Mouse (Mus musculus) forebrain, embryonic 13.5 days (tissue): ENCODE data around the gene Gpank1. TPM values are rescaled to one million over a fixed set of nuclear protein-coding genes. Genes with fewer than 3 reads are reported as not detected.

Experiments
- ATAC-seq: fragments of 200-750 bp; cut with Nextera tagmentation; 2 replicates; pipeline ENCODE4 v1.8.0; 2017
- H3K27ac ChIP-seq: fragments of 300-500 bp; sonication (generic); 2 replicates; pipeline ENCODE4 v1.5.1; 2015; ENCODE audit warnings: inconsistent platforms, mild to moderate bottlenecking, moderate library complexity
- H3K27me3 ChIP-seq: fragments of 300-500 bp; sonication (generic); 2 replicates; pipeline ENCODE4 v1.6.1; 2015; ENCODE audit warnings: mild to moderate bottlenecking, inconsistent platforms
- H3K36me3 ChIP-seq: fragments of 300-500 bp; sonication (generic); 2 replicates; pipeline ENCODE4 v1.6.1; 2015; ENCODE audit warnings: mild to moderate bottlenecking, inconsistent platforms; ENCODE audit not compliant: poor library complexity, severe bottlenecking
- H3K4me1 ChIP-seq: fragments of 300-500 bp; sonication (generic); 2 replicates; pipeline ENCODE4 v1.6.1; 2015; ENCODE audit warnings: inconsistent platforms
- H3K4me2 ChIP-seq: fragments of 300-500 bp; sonication (generic); 2 replicates; pipeline ENCODE4 v1.6.1; 2015; ENCODE audit warnings: inconsistent platforms, mild to moderate bottlenecking, moderate library complexity
- H3K4me3 ChIP-seq: fragments of 300-500 bp; sonication (generic); 2 replicates; pipeline ENCODE4 v1.5.1; 2015; ENCODE audit warnings: mild to moderate bottlenecking, inconsistent platforms
- H3K9ac ChIP-seq: fragments of 300-500 bp; sonication (generic); 2 replicates; pipeline ENCODE4 v1.6.1; 2015; ENCODE audit warnings: mild to moderate bottlenecking, inconsistent platforms
- H3K9me3 ChIP-seq: fragments of 300-500 bp; sonication (generic); replicated peaks from 2 replicates; pipeline ENCODE4 v1.6.1; 2016; ENCODE audit warnings: inconsistent platforms
- WGBS: fragments of 180-500 bp; shearing (Covaris S2); methylation state at CpG from one replicate; pipeline ENCODE4 v1.1.7; 2015; 5-methylcytosine and 5-hydroxymethylcytosine counted together
- polyA plus RNA-seq: library from polyadenylated mRNA; unstranded; fragments of >200 nt; fragmentation: Nextera tagmentation; extraction: Ambion mirVana; gene quantifications from 2 replicates; pipeline ENCODE4 v1.2.1, GENCODE M21; 2015

Gene Gpank1
- polyA plus RNA-seq, 1 experiment from 2014 or later: 32.4 TPM

DNA sequence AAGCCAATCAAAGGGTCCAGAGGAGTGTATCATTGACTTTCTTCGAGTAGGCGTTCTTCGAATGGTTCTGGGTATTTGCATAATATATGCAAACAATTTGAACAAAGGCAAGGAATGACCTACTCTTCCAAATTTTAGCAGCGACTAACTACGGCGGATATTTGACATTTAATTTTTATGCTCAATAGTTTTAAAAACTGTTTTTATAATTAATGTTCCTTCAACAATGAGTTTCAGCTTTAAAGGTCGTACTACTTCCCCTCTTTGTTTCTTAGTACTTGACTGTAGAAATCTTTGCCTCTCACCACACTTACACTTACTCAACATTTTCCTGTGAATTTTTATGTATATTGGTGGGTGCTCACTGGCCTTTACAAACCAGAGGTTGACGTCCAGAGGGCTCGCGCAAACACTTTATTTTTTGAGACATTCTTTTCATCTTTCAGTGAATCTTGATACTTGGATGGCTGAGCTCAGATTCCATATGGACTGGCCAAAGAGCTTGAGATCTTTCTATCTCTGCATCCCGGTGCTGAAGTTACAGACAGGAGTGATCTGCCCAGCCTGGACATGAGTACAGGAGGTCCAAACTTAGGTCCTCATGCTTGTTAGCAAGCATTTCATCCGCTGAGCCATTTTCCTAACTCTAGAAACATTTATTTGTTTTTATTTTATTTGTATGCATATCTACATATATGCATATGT is 44.3 kb downstream of the Gpank1 start:
- peaks cover 21% of the 10 kb centered on the region for H3K36me3 ChIP-seq
- no peaks in the 10 kb centered on the region for H3K27me3 ChIP-seq
- peak overlapping the region; percentile 100 for H3K4me3 ChIP-seq
- peak overlapping the region; percentile 69 for H3K9ac ChIP-seq
- peaks cover 36% of the 10 kb centered on the region for H3K4me1 ChIP-seq
- 20% methylated on average over 12 of the region's 12 CpGs for WGBS
- peak; percentile 89 for ATAC-seq
- no peaks in the 10 kb centered on the region for H3K9me3 ChIP-seq
- H3K27ac ChIP-seq: peak overlapping the region; percentile 97
- peak overlapping the region; percentile 99 for H3K4me2 ChIP-seq

DNA sequence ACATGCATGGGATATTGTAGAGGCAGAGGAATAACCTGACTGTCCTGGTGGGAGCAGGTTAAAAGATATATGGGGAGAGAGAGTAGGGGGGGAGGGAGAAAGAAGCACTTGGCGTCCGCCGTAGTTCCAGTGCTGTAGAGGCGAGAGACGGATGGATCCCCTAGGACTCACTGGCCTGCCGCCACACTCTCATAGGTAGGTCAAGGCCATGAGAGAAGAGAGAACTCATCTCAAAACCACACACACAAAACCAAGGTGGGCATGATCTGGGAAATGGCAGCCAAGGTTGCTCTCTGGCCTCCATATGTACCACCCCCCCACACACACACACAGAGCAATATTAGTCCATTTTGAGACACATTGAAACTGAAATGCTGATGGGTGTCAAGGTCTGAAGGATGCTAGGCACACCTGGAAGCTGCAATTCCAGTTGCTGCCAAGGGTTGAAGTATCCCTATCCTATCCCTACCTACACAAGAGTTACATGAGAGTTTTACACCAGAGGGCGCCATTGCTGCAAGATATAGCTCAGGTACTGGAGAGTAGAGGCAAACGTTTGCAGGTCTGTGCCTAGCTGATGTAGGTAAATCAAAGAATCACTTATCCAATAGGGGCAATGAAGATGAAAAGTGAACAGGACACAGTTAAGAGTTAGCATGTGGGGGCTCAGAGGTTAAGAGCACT is 45.2 kb downstream of the Gpank1 start:
- no peak for ATAC-seq
- H3K4me3 ChIP-seq: peak overlapping the region; percentile 100
- peak overlapping the region; percentile 97 for H3K27ac ChIP-seq
- H3K27me3 ChIP-seq: no peaks in the 10 kb centered on the region
- peaks cover 35% of the 10 kb centered on the region for H3K4me1 ChIP-seq
- peak overlapping the region; percentile 69 for H3K9ac ChIP-seq
- WGBS: 70% methylated on average over 8 of the region's 8 CpGs
- H3K36me3 ChIP-seq: peaks cover 12% of the 10 kb centered on the region
- H3K4me2 ChIP-seq: peak overlapping the region; percentile 99
- H3K9me3 ChIP-seq: no peaks in the 10 kb centered on the region

- H3K4me2 ChIP-seq: no peak overlapping the region
- WGBS: 87% methylated on average over 7 of the region's 7 CpGs
- H3K27ac ChIP-seq: no peak overlapping the region
- no peak overlapping the region for H3K4me3 ChIP-seq
- H3K36me3 ChIP-seq: no peaks in the 10 kb centered on the region
- H3K9me3 ChIP-seq: no peaks in the 10 kb centered on the region
- peaks cover 22% of the 10 kb centered on the region for H3K4me1 ChIP-seq
- no peaks in the 10 kb centered on the region for H3K27me3 ChIP-seq
- no peak overlapping the region for H3K9ac ChIP-seq
- ATAC-seq: no peak
Observed at GRCm38 (mm10) chr17:35167794-35168193, 46.5 kb downstream of the Gpank1 start.

GRCm38 (mm10) chr17:35168541-35169207 is 47.4 kb downstream of the Gpank1 start:
- H3K9me3 ChIP-seq: no peaks in the 10 kb centered on the region
- 23% methylated on average over 4 of the region's 4 CpGs for WGBS
- no peak for ATAC-seq
- H3K4me2 ChIP-seq: no peak overlapping the region
- peaks cover 13% of the 10 kb centered on the region for H3K4me1 ChIP-seq
- H3K4me3 ChIP-seq: no peak overlapping the region
- H3K27ac ChIP-seq: no peak overlapping the region
- no peaks in the 10 kb centered on the region for H3K36me3 ChIP-seq
- 0 out of 2 replicates have a peak overlapping the region, but pooled peaks have one; percentile 12 for H3K9ac ChIP-seq
- H3K27me3 ChIP-seq: no peaks in the 10 kb centered on the region

DNA sequence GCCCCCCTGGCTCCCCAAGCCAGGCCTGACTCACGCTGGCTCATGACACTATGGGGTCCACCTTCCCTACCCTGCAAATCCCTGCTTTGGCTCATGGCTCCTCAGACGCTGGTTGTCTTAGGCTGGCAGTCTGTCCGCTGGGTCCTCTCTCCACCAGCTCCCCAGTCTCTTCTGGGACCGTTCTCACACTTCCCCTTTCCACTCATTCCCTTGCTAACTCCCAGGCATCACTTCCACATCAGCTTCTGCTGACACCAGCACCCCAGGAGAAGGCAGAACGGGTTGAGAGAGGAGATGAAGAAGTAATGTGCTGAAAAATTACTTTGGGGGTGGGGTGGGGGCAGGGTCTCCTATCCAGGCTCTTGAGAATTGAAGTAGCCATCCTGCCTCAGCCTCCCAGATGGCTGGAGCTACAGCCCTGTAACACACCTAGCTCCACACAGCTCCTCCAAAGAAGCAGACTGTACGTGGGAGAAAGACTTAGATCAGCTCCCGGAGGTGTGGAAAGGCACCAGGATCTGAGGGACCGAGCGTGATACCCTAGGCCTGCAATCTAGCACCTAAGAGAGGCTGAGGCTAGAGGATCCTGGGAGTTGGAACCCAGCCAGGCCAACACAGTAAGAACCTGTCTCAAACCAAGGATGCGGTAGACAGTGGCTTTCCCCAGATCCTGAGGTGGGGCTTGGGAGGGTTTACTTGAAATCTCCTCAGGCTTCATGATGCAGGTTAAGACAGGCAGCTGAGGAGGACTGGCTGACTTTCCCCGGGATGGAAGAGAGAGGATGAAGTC is 51.4 kb downstream of the Gpank1 start:
- Histone ChIP-seq H3K27me3 (no peaks in the 10 kb centered on the region), H3K36me3 (no peaks in the 10 kb centered on the region), H3K9ac (no peak overlapping the region), H3K27ac (no peak overlapping the region), H3K4me2 (no peak overlapping the region), H3K9me3 (no peaks in the 10 kb centered on the region), H3K4me3 (no peak overlapping the region), H3K4me1 (no peaks in the 10 kb centered on the region)
- no peak for ATAC-seq
- 78% methylated on average over 11 of the region's 11 CpGs for WGBS

- 65% methylated on average over 3 of the region's 3 CpGs for WGBS
- no peak overlapping the region for H3K9ac ChIP-seq
Observed at GRCm38 (mm10) chr17:35173329-35173728, 52.1 kb downstream of the Gpank1 start.

More at GRCm38 (mm10) chr17:35173329-35173728, 52.1 kb downstream of the Gpank1 start:
- no peaks in the 10 kb centered on the region for H3K36me3 ChIP-seq
- ATAC-seq: no peak
- H3K9me3 ChIP-seq: no peaks in the 10 kb centered on the region
- no peaks in the 10 kb centered on the region for H3K27me3 ChIP-seq
- no peak overlapping the region for H3K4me3 ChIP-seq
- no peak overlapping the region for H3K4me2 ChIP-seq
- H3K27ac ChIP-seq: peak overlapping the region; percentile 19; the same call in 1 of the 2 replicates
- H3K4me1 ChIP-seq: no peaks in the 10 kb centered on the region

Other genes with a start within 250 kb of the Gpank1 start
- 7.8 and 9.7 TPM in 2 replicates for gene Zbtb12, start 242.0 kb upstream of the Gpank1 start, polyA plus RNA-seq
- gene Gm20547, start 239.4 kb upstream of the Gpank1 start, polyA plus RNA-seq: not detected in 2 replicates
- gene C2, start 223.2 kb upstream of the Gpank1 start, polyA plus RNA-seq: 0.74 and 1.4 TPM in 2 replicates
- 97.9 and 107 TPM in 2 replicates for gene Ehmt2, start 223.0 kb upstream of the Gpank1 start, polyA plus RNA-seq
- not detected in 2 replicates for gene Slc44a4, start 207.0 kb upstream of the Gpank1 start, polyA plus RNA-seq
- 18.0 and 18.7 TPM in 2 replicates for gene Neu1, start 190.2 kb upstream of the Gpank1 start, polyA plus RNA-seq
- gene Hspa1b, start 162.2 kb upstream of the Gpank1 start, polyA plus RNA-seq: 0.10 and 0.12 TPM in 2 replicates
- gene Gm20481, start 151.5 kb upstream of the Gpank1 start, polyA plus RNA-seq: not detected in 2 replicates
- 1.5 and 1.6 TPM in 2 replicates for gene Hspa1a, start 149.3 kb upstream of the Gpank1 start, polyA plus RNA-seq
- gene Hspa1l, start 148.8 kb upstream of the Gpank1 start, polyA plus RNA-seq: 1.00 and 1.3 TPM in 2 replicates
- 203 and 213 TPM in 2 replicates for gene Lsm2, start 139.6 kb upstream of the Gpank1 start, polyA plus RNA-seq
- 88.4 and 104 TPM in 2 replicates for gene Vars, start 120.5 kb upstream of the Gpank1 start, polyA plus RNA-seq
- 0.18 and 0.20 TPM in 2 replicates for gene Vwa7, start 104.9 kb upstream of the Gpank1 start, polyA plus RNA-seq
- gene Sapcd1, start 93.4 kb upstream of the Gpank1 start, polyA plus RNA-seq: 7.2 and 7.8 TPM in 2 replicates
- gene Msh5, start 74.7 kb upstream of the Gpank1 start, polyA plus RNA-seq: 4.5 and 5.9 TPM in 2 replicates
- gene Clic1, start 71.5 kb upstream of the Gpank1 start, polyA plus RNA-seq: 141 and 147 TPM in 2 replicates
- gene Ddah2, start 62.4 kb upstream of the Gpank1 start, polyA plus RNA-seq: 543 and 566 TPM in 2 replicates
- not detected in 2 replicates for gene Ly6g6c, start 56.1 kb upstream of the Gpank1 start, polyA plus RNA-seq
- 0.29 and 0.56 TPM in 2 replicates for gene Mpig6b, start 55.3 kb upstream of the Gpank1 start, polyA plus RNA-seq
- gene Ly6g6e, start 44.6 kb upstream of the Gpank1 start, polyA plus RNA-seq: 1.7 and 2.3 TPM in 2 replicates
- 0.58 and 0.81 TPM in 2 replicates for gene Ly6g6d, start 43.4 kb upstream of the Gpank1 start, polyA plus RNA-seq
- gene Ly6g6f, start 35.8 kb upstream of the Gpank1 start, polyA plus RNA-seq: 0.25 TPM in 1 of 2 replicates, not detected in the other
- gene Abhd16a, start 32.2 kb upstream of the Gpank1 start, polyA plus RNA-seq: 74.9 and 77.6 TPM in 2 replicates
- not detected in 2 replicates for gene Ly6g5c, start 13.2 kb upstream of the Gpank1 start, polyA plus RNA-seq
- gene Ly6g5b, start 6.0 kb upstream of the Gpank1 start, polyA plus RNA-seq: 1.2 and 1.3 TPM in 2 replicates
- 339 and 356 TPM in 2 replicates for gene Csnk2b, start 598 bp downstream of the Gpank1 start, polyA plus RNA-seq
- 8.3 and 8.6 TPM in 2 replicates for gene D17H6S53E, start 4.9 kb downstream of the Gpank1 start, polyA plus RNA-seq
- 0.93 and 0.99 TPM in 2 replicates for gene Apom, start 10.6 kb downstream of the Gpank1 start, polyA plus RNA-seq
- 82.5 and 82.6 TPM in 2 replicates for gene Bag6, start 13.7 kb downstream of the Gpank1 start, polyA plus RNA-seq
- gene Prrc2a, start 43.4 kb downstream of the Gpank1 start, polyA plus RNA-seq: 213 TPM in 2 replicates
- 5.6 and 6.0 TPM in 2 replicates for gene Aif1, start 54.6 kb downstream of the Gpank1 start, polyA plus RNA-seq
- gene Lst1, start 67.0 kb downstream of the Gpank1 start, polyA plus RNA-seq: 3.5 and 4.2 TPM in 2 replicates
- gene Ltb, start 73.0 kb downstream of the Gpank1 start, polyA plus RNA-seq: 0.20 TPM in 1 of 2 replicates, not detected in the other
- gene Tnf, start 80.6 kb downstream of the Gpank1 start, polyA plus RNA-seq: not detected in 2 replicates
- 0.16 TPM in 1 of 2 replicates, not detected in the other for gene Lta, start 83.9 kb downstream of the Gpank1 start, polyA plus RNA-seq
- 0.37 and 0.59 TPM in 2 replicates for gene Gm16181, start 99.4 kb downstream of the Gpank1 start, polyA plus RNA-seq
- gene Atp6v1g2, start 112.2 kb downstream of the Gpank1 start, polyA plus RNA-seq: 20.8 and 24.3 TPM in 2 replicates
- 10.5 and 11.2 TPM in 2 replicates for gene Nfkbil1, start 114.3 kb downstream of the Gpank1 start, polyA plus RNA-seq
- 592 and 632 TPM in 2 replicates for gene Ddx39b, start 120.3 kb downstream of the Gpank1 start, polyA plus RNA-seq
- 37.7 and 45.8 TPM in 2 replicates for gene H2-D1, start 141.3 kb downstream of the Gpank1 start, polyA plus RNA-seq
- gene H2-Q1, start 198.9 kb downstream of the Gpank1 start, polyA plus RNA-seq: not detected in 2 replicates
- 0.14 and 0.15 TPM in 2 replicates for gene H2-Q2, start 220.8 kb downstream of the Gpank1 start, polyA plus RNA-seq